7 mouse cellular contexts compared by ENCODE assay signal in the genomic region with DNA sequence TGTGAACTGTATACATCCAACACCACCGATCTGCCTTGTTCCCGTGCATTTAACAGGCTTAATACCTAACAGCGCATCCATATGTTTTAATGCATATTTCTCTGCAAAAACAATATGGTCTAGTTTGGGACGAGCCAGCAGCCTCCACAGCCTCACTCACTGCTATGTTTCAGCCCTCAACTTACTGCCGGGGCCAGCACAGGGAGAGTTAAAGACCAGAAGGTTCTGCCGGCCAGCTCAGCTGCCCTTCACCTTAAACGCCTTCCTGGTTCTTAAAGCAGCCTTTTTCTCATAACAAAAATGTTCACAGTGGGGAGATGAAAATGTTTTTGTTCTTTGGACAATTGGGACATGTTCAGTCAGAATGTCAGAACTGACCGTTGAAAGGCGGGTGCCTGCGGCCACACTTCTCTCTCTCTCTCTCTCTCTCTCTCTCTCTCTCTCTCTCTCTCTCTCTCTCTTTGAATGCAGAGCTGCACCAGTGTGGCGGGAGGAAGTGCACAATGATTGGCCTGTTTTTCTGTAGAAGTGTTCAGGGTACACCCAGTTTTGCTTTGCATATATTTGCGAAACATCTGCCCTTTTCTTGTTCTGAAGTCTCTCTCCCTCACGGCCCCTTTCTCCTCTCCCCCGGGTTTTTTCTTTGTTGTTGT.
A peak's percentile ranks its signal among the peaks of the same experiment; 100 is the strongest.
DNase-seq lines count a peak whose midpoint lies in the region; ATAC-seq lines count a peak whose summit lies in the region.

No protein-coding gene starts in this region.

- no peaks in the 10 kb centered on the region for H3K9me3 ChIP-seq in neural tube, embryonic 11.5 days (ENCODE audit: control insufficient read depth, low read length)
- no peaks in the 10 kb centered on the region for H3K9me3 ChIP-seq in neural tube, embryonic 13.5 days

- DNase-seq in neural tube, embryonic 11.5 days (ENCODE audit: low spot score): no peak
- no peak for DNase-seq in neural tube, embryonic 10.5 days (ENCODE audit: extremely low spot score, low spot score)
- DNase-seq in heart, postnatal 4 days: peak; percentile 42
- no peak for DNase-seq in gastrocnemius, postnatal 36 days
- no peak for DNase-seq in B cell, adult 2 months

- no peaks in the 10 kb centered on the region; the same call in 1 of the 2 replicates for H3K36me3 ChIP-seq in neural tube, embryonic 11.5 days (ENCODE audit: control insufficient read depth, insufficient read depth, low read length)
- H3K36me3 ChIP-seq in neural tube, embryonic 13.5 days: peaks cover 28% of the 10 kb centered on the region

- ATAC-seq in neural tube, embryonic 11.5 days (ENCODE audit: insufficient read depth, low FRiP score, low TSS enrichment): peak; percentile 43; the same call in 1 of the 2 replicates
- peak; percentile 59 for ATAC-seq in neural tube, embryonic 13.5 days (ENCODE audit: low read depth)

- 68% methylated on average over 14 of the region's 14 CpGs for WGBS in neural tube, embryonic 11.5 days
- 38% methylated on average over 14 of the region's 14 CpGs for WGBS in neural tube, embryonic 13.5 days

- 0 out of 2 replicates have a peak, but pooled peaks cover 4% of the 10 kb centered on the region for H3K4me1 ChIP-seq in neural tube, embryonic 11.5 days (ENCODE audit: control insufficient read depth, insufficient read depth, low read length)
- H3K4me1 ChIP-seq in brown adipose tissue, adult 24 weeks (ENCODE audit: control insufficient read depth, insufficient read depth, insufficient read length, low read length): peaks cover 3% of the 10 kb centered on the region; the same call in 1 of the 2 replicates
- H3K4me1 ChIP-seq in neural tube, embryonic 13.5 days (replicated peaks): peaks cover 58% of the 10 kb centered on the region

- H3K9ac ChIP-seq in neural tube, embryonic 11.5 days (ENCODE audit: low read length): no peak overlapping the region
- H3K9ac ChIP-seq in neural tube, embryonic 13.5 days: no peak overlapping the region

- no peaks in the 10 kb centered on the region for H3K27me3 ChIP-seq in neural tube, embryonic 11.5 days (ENCODE audit: control insufficient read depth, insufficient read depth, low read length)
- H3K27me3 ChIP-seq in neural tube, embryonic 13.5 days: no peaks in the 10 kb centered on the region

- H3K27ac ChIP-seq in neural tube, embryonic 11.5 days (ENCODE audit: low read depth, low read length): no peak overlapping the region
- peak overlapping the region; percentile 80 for H3K27ac ChIP-seq in brown adipose tissue, adult 24 weeks (replicated peaks; ENCODE audit: low read depth, low read length)
- H3K27ac ChIP-seq in neural tube, embryonic 13.5 days (replicated peaks): peak overlapping the region; percentile 75

- intact Hi-C loops in gastrocnemius, postnatal 36 days (cut with DNase I): loop anchor here (10.0 kb wide), 2 partner anchors 179 to 699 kb away; partner anchors contain the start of gene Zbtb20

- H3K4me3 ChIP-seq in neural tube, embryonic 11.5 days (ENCODE audit: low read depth, low read length): no peak overlapping the region
- no peak overlapping the region for H3K4me3 ChIP-seq in brown adipose tissue, adult 24 weeks (ENCODE audit: insufficient read depth, low read depth, low read length)
- no peak overlapping the region for H3K4me3 ChIP-seq in neural tube, embryonic 13.5 days

- H3K4me2 ChIP-seq in neural tube, embryonic 11.5 days (ENCODE audit: low read depth): no peak overlapping the region
- H3K4me2 ChIP-seq in neural tube, embryonic 13.5 days: peak overlapping the region; percentile 1; the same call in 1 of the 2 replicates
